Mouse (Mus musculus) cerebellum, adult 8-10 months (tissue): Measurements from ENCODE around the gene Sec14l3.
A peak's percentile ranks its signal among the peaks of the same experiment; 100 is the strongest.

Experiments used
- DNase-seq: peaks from one replicate; pipeline ENCODE4 v3.0.0; 2022

The Sec14l3 gene

DNA sequence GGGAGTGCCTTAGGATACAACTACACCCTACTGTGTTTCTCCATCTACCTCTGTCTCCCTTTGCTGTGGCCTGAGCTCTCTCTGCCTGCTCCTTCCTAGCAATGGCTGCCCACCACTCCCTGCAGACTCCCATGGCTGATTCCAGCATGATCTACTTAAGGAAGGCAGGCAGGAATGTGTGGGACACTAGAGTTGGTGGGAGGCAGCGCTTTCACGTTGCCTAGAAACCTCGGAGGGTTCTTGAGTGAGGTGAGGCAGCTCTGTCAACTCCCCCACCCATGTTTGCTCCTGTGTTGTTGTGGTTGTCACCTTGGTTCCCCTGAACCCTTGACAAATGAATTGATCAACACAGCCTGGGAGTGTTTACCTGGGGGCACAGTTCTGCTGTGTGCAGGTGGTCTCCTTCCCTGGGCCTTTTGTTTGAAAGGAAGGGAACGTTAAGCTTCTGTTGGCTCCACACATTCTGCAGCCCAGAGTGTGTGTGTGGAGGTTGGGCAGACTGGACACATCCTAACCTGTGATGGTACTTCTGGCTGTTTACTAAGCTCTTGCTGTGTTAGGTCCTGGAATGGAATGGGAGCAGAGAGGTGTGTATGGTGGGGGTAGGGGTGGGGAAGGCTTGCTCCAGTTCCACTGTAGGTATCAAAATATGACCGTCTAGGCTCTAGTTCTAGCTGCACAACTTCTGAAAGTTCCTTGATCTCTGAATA, 3.6 kb upstream of the Sec14l3 start:
- DNase-seq, result no peak

DNA sequence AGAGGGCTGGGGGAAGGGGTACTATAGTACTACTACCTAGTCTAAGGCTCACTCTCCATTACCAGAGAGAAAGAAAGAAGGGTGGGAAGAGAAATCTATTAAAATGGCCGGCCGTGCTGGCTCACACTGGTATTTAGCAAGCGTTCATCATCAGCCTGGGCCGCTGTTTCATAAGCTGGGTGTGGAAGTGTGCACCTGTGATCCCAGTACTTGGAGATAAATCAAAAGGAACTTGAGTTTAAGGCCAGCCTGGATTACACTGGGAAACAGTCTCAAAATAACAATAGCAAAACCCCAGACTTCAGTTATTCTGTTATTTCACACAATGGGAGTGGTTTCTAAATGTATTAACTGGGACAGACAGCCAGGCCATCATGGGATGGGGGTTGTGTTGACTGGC, 2.1 kb upstream of the Sec14l3 start:
- no peak for DNase-seq

DNA sequence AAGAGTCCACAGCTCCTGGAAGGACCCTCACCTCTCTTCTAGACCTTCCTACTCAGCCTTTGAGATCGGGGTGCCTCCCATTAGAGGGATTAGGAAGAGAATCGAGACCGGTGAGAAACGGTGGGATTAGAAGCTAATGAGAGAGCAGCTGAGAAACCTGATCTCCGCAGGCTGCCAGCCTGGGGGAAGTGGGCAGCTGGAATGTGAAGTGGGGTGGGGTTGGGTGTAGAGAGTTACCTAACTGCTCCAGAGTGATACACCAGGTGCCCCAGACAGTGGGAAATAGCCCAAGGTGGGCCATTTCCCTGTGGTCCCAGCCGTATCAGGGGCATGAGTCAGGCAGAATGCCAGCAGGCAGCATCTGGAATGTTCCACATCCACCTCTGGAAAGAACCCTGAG, 1.7 kb upstream of the Sec14l3 start:
- DNase-seq, result no peak

GRCm38 (mm10) chr11:4069664-4070063, 5.0 kb downstream of the Sec14l3 start:
- no peak for DNase-seq

- DNase-seq, result no peak
Measured at GRCm38 (mm10) chr11:4076633-4077032, 12.0 kb downstream of the Sec14l3 start.

GRCm38 (mm10) chr11:4078267-4078933, 13.8 kb downstream of the Sec14l3 start:
- no peak for DNase-seq

DNA sequence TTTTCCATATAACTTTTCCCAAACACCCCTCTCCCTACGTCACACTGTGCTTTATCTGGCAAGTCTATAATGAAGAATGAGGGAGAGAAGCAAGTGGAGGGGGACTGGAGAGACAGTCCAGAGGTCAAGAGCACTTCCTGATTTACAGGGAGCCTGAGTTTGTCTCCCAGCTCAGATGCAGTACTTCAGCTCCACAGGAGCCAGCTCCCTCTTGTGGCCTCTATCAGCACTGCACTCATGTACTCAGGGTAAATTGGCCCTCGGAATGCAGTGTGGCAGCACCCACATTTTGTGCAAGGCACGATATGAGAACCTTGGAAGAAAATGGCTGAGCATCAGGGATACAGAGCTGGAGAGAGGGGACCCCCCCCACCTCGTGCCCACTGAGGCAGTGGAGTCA, 15.6 kb downstream of the Sec14l3 start:
- DNase-seq, result peak; percentile 40

- DNase-seq, result peak; percentile 69
Measured at GRCm38 (mm10) chr11:4083316-4084078, 18.9 kb downstream of the Sec14l3 start.

DNA sequence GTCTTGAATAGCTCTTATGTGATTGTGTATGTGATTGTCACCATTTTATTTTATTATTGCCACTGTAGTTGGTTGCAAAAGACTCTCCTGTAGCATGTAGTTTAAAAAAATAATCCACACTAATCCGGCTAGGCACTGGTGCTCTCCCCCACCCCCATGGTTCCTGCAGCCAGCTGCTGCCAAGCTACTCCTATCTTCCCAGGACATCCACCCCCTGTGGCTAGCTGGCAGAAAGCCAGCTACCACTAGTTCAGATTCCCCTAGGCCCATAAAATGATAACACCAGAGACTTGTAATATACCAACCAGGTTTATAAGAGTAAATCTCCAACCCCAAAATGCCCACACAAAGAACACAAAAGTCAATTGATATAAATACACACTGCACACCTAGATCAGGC, 21.6 kb downstream of the Sec14l3 start:
- DNase-seq, result no peak

GRCm38 (mm10) chr11:4087267-4087666, 22.6 kb downstream of the Sec14l3 start:
- DNase-seq, result no peak

DNA sequence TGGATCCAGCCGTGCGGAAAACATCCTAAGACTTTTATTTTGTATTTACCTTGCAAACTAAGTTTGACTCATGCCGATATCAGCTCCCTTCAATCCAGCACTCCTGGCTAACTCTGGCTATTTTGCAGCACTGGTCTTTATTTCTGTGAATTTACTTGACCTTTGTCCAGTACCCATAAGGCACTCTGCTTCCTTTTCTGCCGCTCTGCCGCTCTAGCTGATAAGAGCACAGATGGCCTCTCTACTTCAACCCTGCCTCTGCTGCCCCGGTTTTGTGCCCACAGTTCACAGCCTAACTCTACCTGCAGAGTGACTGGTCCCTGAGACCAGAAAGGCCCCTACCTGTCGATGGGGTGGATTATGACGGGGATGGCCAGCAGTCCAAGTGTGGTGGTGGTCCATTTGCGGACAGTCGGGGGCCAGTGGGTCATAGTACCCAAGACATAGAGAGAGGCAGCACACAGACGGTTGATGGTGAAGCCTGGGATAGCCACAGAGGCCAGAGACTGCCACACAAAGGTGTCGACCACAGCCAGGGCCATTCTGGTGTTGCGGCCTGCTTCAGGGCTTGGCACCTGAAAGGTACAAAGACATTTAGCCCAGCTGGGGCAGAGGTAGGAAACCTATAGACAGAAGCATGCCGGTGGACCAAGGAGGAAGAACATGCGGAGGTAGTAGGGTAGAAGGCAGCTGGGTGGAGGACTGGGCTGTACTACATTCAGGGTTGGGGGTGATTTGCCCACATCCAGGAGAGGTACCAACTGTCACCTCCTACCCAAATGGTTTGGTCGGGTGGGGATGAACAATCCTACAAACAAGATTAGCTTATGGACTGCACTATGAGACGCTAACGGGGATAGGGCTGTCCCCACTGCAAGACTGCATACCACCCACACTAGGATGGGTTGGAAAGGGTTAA, 29.1 kb downstream of the Sec14l3 start:
- DNase-seq, result peak; percentile 27

- DNase-seq, result peak; percentile 59
Measured at GRCm38 (mm10) chr11:4094378-4095170, 29.9 kb downstream of the Sec14l3 start.

- peak; percentile 64 for DNase-seq
Measured at GRCm38 (mm10) chr11:4095171-4096053, 30.8 kb downstream of the Sec14l3 start, which contains the start of gene Mtfp1. Gene Mtfp1, minus strand, starts transcription at chr11:4095445.

DNA sequence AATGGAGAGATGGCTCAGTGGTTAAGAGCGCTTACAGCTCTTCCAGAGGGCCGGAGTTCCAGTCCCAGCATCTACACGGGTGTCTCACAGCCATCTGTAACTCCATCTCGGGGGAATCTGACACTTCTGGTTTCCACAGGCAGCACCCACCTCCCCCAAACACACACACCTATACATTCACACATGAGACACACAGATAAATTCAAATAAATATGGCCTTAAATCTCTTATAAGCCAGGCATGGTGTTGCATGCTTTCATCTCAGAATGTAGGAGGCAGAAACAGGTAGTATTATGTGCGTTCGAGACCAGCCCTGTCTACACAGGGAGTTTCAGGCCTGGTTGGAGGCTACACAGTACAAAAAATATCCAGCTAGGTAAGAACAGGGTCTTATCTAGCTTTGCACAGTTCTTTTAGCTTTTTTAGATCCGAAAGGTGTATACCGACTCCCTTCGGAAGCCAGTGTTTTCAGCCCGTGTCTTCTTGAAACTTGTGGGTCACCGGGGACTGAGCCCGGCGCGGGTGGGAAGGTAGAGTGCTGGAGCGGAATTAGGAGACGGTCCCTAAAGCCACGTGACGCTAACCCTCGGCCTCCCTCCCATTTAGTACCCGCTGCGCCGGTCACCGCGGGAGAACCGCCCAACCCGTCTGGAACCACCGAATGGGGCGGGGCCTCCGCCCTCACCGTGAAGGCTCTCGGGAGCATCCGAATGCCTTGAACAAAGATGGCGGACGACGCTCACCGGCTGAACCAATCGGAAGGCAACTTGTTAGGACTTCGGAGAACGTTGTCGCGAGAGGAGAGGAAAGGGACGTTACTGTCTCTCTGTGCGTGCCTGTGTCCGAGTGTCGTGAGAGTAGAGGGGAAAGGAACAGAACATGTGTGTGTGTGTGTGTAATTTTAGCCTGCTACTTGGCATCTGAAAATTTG, 31.7 kb downstream of the Sec14l3 start:
- DNase-seq, result peak; percentile 98

- no peak for DNase-seq
Measured at GRCm38 (mm10) chr11:4097091-4097621, 32.5 kb downstream of the Sec14l3 start.

GRCm38 (mm10) chr11:4098120-4098519, 33.5 kb downstream of the Sec14l3 start:
- DNase-seq, result no peak

DNA sequence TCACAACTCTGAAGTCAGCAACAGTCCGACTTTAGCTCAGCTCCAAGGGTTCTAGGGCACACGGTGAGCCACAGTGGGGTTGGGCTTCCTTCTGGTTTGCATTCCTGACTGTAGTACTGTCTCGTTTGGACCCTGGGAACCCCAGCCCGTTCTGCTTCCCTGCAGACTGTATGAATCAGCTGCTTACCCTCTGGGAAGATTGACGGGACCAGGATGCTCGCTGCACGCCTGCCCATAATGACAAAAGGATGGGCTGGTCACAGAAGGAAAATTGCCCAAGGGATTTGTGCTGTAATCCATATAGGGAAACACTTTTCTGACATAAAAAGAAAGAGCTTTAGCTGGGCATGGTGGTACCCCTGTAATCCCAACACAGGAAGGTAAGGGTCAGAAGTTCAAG, 34.2 kb downstream of the Sec14l3 start:
- no peak for DNase-seq

DNA sequence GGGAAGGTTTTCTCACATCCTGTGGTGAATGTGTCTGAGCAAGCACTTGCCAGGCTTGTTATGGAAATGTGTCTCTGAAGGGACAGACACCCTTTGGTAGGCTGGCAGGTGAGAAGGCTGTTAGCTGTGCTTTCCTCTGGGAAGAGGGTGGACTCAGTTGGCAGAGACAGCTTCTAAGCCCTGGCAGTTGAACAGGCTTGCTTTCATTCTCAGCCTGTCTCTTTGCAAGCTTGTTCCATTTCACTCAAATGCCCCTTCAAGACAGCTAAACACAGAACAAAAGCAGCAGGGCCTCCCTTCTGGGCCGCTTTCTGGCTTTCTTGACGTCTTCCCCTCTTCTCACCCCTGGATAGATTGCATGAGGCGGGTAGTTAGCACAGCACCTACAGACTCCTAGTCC, 34.8 kb downstream of the Sec14l3 start:
- DNase-seq, result no peak

DNA sequence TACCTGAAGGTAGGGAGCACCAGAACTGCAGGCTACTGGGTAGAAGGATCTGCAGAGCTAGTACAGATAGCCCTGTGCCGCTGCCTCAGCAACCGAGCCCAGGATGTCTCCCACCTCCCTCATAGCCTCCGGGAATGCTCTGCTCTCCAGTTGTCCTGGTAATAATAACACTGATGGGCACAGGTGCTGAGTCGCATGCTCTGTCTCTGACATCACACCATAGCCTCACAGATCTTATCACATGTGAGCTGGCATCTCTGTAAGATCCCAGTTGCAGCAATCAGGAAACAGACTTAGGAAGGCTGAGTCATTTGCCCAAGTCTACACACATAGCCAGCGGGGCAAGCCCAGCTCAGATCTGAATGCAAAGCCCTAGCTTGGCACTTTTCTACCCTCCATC, 37.2 kb downstream of the Sec14l3 start:
- DNase-seq, result no peak
